Mouse (Mus musculus) hematopoietic stem cell, adult 5-6 weeks (primary cell): ENCODE measurements around the gene Rgcc. TPM values are rescaled to one million over a fixed set of nuclear protein-coding genes. Genes with fewer than 3 reads are reported as not detected.

Experiments
- ATAC-seq, 2 experiments: fragments of 125-278 bp in 1 of 2; replicated peaks in 1 of 2; 2 replicates each; pipeline ENCODE4 v1.8.0; 2016 to 2017; ENCODE audit warnings: inconsistent platforms in 2 of 2, mild to moderate bottlenecking in 2 of 2, moderate number of reproducible peaks in 2 of 2, low read depth in 1 of 2, moderate TSS enrichment in 1 of 2; ENCODE audit not compliant: low FRiP score in 2 of 2, poor library complexity in 2 of 2, severe bottlenecking in 2 of 2, insufficient read depth in 1 of 2, low TSS enrichment in 1 of 2
- total RNA-seq: library from RNA; stranded (forward); fragments of 172-1452, 232-1000 nt; gene quantifications from 2 replicates; pipeline ENCODE4 v1.2.3, GENCODE M21; 2017

Gene Rgcc
- total RNA-seq: 43.7 and 49.8 TPM in 2 replicates

- ATAC-seq: peak; percentile 94 to 95
These were observed at the start of gene Rgcc for GRCm38 (mm10) chr14:79301466-79301875. Gene Rgcc (minus strand): TSS chr14:79301645.

GRCm38 (mm10) chr14:79346384-79346783 lies 44.9 kb upstream of the Rgcc start:
- no peak for ATAC-seq

GRCm38 (mm10) chr14:79335613-79336012 lies 34.2 kb upstream of the Rgcc start:
- no peak for ATAC-seq

- ATAC-seq: peak in 1 of 2 experiments; percentile 20; a peak in 1 of 4 replicates
These were observed 30.5 kb upstream of the Rgcc start for GRCm38 (mm10) chr14:79331936-79332335.

- ATAC-seq: peak; percentile 68 to 73
These were observed 29.6 kb upstream of the Rgcc start for GRCm38 (mm10) chr14:79330944-79331561.

GRCm38 (mm10) chr14:79327033-79327432 lies 25.6 kb upstream of the Rgcc start:
- ATAC-seq: peak in 1 of 2 experiments; percentile 61; a peak in 1 of 4 replicates

GRCm38 (mm10) chr14:79324112-79324840 lies 22.8 kb upstream of the Rgcc start:
- no peak for ATAC-seq

- ATAC-seq: no peak
These were observed 20.4 kb upstream of the Rgcc start for GRCm38 (mm10) chr14:79321881-79322280.

GRCm38 (mm10) chr14:79321152-79321551 lies 19.7 kb upstream of the Rgcc start:
- peak; percentile 73 to 82 for ATAC-seq

- ATAC-seq: no peak
These were observed 16.2 kb upstream of the Rgcc start for GRCm38 (mm10) chr14:79317602-79318001.

- ATAC-seq: no peak
These were observed 14.4 kb upstream of the Rgcc start for GRCm38 (mm10) chr14:79315877-79316276.

- no peak for ATAC-seq
These were observed 13.0 kb upstream of the Rgcc start for GRCm38 (mm10) chr14:79314245-79315010.

GRCm38 (mm10) chr14:79313439-79314175 lies 12.2 kb upstream of the Rgcc start:
- peak in 1 of 2 experiments; percentile 65; a peak in 1 of 4 replicates for ATAC-seq

GRCm38 (mm10) chr14:79312719-79313118 lies 11.3 kb upstream of the Rgcc start:
- no peak for ATAC-seq

- ATAC-seq: no peak
These were observed 10.5 kb upstream of the Rgcc start for GRCm38 (mm10) chr14:79311918-79312454.

- no peak for ATAC-seq
These were observed 7.7 kb upstream of the Rgcc start for GRCm38 (mm10) chr14:79309115-79309514.

GRCm38 (mm10) chr14:79308364-79308763 lies 6.9 kb upstream of the Rgcc start:
- no peak for ATAC-seq
